Mouse (Mus musculus): ENCODE data around the gene Serping1. TPM values are rescaled to one million over a fixed set of nuclear protein-coding genes. Genes with fewer than 3 reads are reported as not detected.

The Serping1 gene
- total RNA-seq, 1 experiment from 2014 or later, result not detected

DNA sequence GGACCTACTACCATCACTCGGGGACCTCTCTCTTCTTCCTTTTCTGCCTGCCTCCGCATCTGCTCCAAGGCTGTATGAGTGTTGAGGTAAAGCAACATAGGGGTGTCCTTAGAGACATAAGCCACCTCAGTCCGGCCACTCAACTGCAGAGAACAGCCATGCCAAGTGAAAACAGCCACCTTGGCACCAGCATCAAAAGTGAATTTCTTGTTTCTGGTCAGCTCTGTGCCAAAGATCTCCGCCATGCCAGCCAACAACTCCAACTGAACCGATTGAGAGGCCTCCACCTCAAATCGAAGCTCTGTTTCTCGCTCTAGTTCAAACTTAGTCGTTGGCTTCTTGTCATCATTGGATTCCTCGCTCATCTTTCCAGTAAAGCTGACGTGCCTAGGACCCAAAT lies 49.5 kb downstream of the Serping1 start:
- no peak for ATAC-seq (ENCODE audit: extremely low read depth, insufficient number of reproducible peaks, low FRiP score, poor library complexity, severe bottlenecking)

DNA sequence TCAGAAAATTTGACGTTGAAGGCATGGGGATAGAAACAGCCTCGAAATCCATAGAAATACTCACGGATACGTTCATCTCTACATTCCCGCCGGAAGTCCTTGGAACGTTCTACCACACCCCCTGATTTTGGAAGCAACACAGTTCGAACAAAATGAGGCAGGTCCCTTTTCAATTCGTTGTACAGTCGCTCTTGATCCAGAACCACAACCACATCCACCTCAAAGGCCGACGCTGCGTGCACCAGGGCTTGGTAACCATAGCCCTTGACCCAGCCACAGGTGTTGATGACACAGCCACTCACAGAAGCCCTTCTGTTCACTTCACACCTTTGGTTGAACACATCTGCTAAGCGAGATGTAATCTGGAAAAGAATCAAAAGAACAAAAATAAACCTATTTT lies 51.4 kb downstream of the Serping1 start:
- ATAC-seq (ENCODE audit: extremely low read depth, insufficient number of reproducible peaks, low FRiP score, poor library complexity, severe bottlenecking), result no peak

DNA sequence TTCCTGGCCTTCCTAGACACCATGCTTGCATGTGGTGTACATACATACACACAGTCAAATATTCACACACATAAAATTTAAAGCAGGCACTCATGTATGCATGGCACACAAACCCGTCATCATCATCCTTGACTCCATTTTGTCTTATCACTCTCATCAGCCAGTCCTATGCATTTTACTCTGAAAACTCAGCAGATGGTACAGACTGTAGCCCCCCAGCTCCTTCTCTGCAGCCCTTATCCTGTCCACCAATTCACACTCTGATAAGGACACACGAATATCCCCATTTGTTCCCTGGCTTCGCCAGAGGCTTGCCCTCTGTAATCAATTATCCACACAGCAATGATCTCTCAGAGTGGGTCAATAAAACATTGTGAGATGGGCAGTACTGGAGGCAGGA lies 54.1 kb downstream of the Serping1 start:
- no peak for ATAC-seq (ENCODE audit: extremely low read depth, insufficient number of reproducible peaks, low FRiP score, poor library complexity, severe bottlenecking)

DNA sequence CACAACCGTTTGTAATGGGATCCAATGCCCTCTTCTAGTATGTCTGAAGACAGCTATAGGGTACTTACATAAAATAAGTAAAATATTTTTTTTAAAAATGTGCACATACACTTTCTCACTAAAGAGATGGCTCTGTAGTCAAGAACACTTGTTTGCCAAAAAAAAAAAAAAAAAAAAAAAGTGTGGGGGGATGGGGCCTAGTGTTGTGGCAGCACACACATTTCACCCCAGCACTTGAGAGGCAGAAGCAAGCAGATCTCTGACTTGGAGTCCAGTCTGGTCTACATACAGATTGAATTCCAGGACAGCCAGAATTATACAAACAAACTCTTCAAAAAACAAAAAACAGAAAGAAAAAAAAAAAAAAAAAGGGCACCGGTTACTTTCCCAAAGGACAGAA lies 54.5 kb downstream of the Serping1 start:
- ATAC-seq (ENCODE audit: extremely low read depth, insufficient number of reproducible peaks, low FRiP score, poor library complexity, severe bottlenecking), result no peak

DNA sequence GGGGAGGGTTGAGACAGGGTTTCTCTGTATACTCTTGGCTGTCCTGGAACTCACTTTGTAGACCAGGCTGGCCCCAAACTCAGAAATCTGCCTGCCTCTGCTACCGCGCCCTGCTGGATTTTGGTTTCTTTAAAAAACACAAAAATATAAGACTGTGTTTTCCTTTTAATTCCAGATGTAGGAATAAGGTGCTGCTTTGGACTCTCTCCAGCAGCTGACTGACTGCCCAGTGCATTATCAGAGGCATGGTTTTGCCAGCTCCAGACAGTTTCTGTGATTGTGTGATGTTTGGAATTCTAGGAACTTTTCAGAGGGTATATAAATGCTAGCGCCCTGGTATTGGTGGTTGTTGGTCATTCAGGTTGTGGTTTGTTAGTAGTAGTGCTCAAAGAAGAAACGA lies 57.9 kb downstream of the Serping1 start:
- no peak for ATAC-seq (ENCODE audit: extremely low read depth, insufficient number of reproducible peaks, low FRiP score, poor library complexity, severe bottlenecking)

DNA sequence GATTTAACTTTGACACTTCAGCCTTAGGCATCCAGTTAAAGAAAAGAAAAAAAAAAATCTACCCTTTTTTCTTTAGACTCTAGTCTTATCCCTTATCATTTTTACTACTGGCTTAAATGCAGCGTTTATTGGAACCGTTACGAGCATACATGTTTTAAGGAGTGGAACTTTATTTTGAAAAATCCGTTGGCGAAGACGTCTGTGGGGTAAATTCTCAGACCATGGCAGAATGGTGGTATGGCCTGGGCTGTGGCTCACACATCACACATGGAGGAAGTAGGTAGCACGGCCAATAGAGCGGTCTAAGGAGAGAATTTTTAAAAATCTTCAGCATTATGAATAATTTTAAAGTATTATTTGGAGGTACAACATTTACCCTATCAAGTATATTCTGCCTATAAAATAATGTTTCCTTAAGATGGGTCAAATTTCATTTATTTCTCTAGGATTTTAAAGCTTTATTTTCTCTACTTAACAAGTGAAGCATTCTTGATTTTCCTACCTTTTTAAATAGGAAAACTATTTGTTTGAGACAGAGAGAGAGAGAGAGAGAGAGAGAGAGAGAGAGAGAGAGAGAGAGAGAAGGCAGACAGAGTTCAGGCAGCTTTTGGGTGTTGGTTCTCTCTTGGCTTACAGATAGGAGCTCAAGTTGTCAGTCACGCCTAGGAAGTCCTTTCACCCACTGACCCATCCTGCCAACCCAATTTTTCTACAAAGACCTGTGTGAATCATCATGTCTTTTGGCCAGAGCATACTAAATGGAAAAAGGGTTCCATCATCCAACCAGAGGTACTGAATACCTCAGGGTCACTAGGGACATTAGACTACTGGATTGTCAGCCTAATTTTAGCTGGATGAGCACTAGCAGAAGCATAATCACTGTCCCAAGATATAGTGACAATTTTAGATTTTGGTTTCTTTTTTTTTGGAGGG lies 58.6 kb downstream of the Serping1 start:
- no peak for ATAC-seq (ENCODE audit: extremely low read depth, insufficient number of reproducible peaks, low FRiP score, poor library complexity, severe bottlenecking)

DNA sequence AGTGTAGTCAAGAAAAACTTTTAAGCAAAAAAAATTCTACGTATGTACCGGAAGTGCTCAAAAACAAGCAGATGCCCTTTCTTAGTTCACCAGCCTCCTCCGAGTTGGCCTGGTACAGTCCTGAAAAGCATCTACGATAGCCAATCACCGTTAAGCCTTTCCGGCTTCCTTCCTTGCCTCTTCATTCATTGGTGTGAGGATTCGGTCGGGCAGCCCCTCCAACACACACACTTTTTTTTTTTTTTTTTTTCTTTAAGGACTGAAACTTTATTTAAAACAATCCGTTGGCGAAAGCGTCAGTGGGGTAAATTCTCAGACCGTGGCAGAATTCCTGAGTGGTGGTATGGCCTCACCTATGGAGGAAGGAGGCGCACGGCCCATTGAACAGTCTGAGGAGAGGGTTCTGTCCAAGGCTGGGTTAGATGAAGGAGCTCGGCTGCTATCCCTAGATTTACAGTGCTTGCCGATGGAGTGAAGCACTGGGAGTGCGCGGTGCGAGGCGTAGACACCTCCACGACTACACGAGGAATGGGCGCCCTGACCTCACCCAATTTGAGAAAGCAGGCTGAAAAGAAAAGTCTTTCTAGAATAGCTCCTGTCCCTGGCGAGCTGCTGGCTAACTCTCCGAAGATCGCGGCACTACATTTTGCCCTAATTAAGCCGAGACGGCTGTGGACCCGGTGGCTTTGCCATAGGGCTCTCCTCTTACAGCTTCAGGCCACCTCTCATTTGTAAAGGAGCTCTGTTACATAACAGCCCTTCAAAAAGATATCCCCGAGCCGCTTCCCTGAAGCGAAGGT lies 59.5 kb downstream of the Serping1 start:
- ATAC-seq (ENCODE audit: extremely low read depth, insufficient number of reproducible peaks, low FRiP score, poor library complexity, severe bottlenecking), result peak; percentile 89

Other genes starting within 250 kb of the Serping1 start
- 2.1 and 4.2 TPM in 2 replicates for gene Ctnnd1, start 124.7 kb downstream of the Serping1 start, total RNA-seq (2017)
- not detected in 2 replicates for gene Btbd18, start 116.4 kb downstream of the Serping1 start, total RNA-seq (2017)
- gene Selenoh, start 104.7 kb downstream of the Serping1 start, total RNA-seq (2017), result 20.6 and 24.8 TPM in 2 replicates
- 0.12 TPM in 1 of 2 replicates, not detected in the other for gene Gm28635, start 97.4 kb downstream of the Serping1 start, total RNA-seq (2017)
- 14.5 and 16.5 TPM in 2 replicates for gene Med19, start 97.0 kb downstream of the Serping1 start, total RNA-seq (2017)
- 18.4 and 20.1 TPM in 2 replicates for gene Tmx2, start 96.3 kb downstream of the Serping1 start, total RNA-seq (2017)
- 33.3 and 37.8 TPM in 2 replicates for gene Zdhhc5, start 60.3 kb downstream of the Serping1 start, total RNA-seq (2017)
- 41.6 and 50.2 TPM in 2 replicates for gene Clp1, start 48.1 kb downstream of the Serping1 start, total RNA-seq (2017)
- gene Ypel4, start 41.4 kb downstream of the Serping1 start, total RNA-seq (2017), result 0.23 and 0.25 TPM in 2 replicates
- gene Gm19426, start 31.8 kb downstream of the Serping1 start, total RNA-seq (2017), result not detected in 2 replicates
- gene Ube2l6, start 23.4 kb upstream of the Serping1 start, total RNA-seq (2017), result 95.3 and 99.8 TPM in 2 replicates
- gene Smtnl1, start 47.2 kb upstream of the Serping1 start, total RNA-seq (2017), result not detected in 2 replicates
- 10.0 and 10.3 TPM in 2 replicates for gene Timm10, start 51.6 kb upstream of the Serping1 start, total RNA-seq (2017)
- gene Slc43a1, start 63.4 kb upstream of the Serping1 start, total RNA-seq (2017), result 3.4 and 4.7 TPM in 2 replicates
- not detected in 2 replicates for gene Rtn4rl2, start 111.3 kb upstream of the Serping1 start, total RNA-seq (2017)
- 2.7 and 2.9 TPM in 2 replicates for gene Slc43a3, start 161.1 kb upstream of the Serping1 start, total RNA-seq (2017)
- gene Prg2, start 205.0 kb upstream of the Serping1 start, total RNA-seq (2017), result 0.93 TPM in 1 of 2 replicates, not detected in the other
- gene Prg3, start 212.8 kb upstream of the Serping1 start, total RNA-seq (2017), result not detected in 2 replicates